10 mouse cellular contexts compared by ENCODE assay signal in genomic region chr7:25367632-25368293, GRCm38 (mm10). TPM values are rescaled to one million over a fixed set of nuclear protein-coding genes. Genes with fewer than 3 reads are reported as not detected.
DNase-seq lines count a peak whose midpoint lies in the region; ATAC-seq and TF ChIP-seq lines count a peak whose summit lies in the region.
"Had no signal": no experiment of that assay in that cellular context is flagged by ENCODE, and none has a peak within 500 bp of the region (broad histone marks: within the 10 kb centered on the region; RNA-seq: fewer than 3 reads in every experiment).

No protein-coding gene starts in this region.

- H3K4me2 ChIP-seq in heart, embryonic 13.5 days, result peak overlapping the region; percentile 49
- peak overlapping the region; percentile 17; the same call in 1 of the 2 replicates for H3K4me2 ChIP-seq in neural tube, embryonic 15.5 days

- peaks cover 20% of the 10 kb centered on the region for H3K36me3 ChIP-seq in heart, embryonic 13.5 days
- H3K36me3 ChIP-seq in neural tube, embryonic 15.5 days, result peaks cover 18% of the 10 kb centered on the region

- peaks cover 63% of the 10 kb centered on the region for H3K27me3 ChIP-seq in heart, embryonic 13.5 days (replicated peaks)
- H3K27me3 ChIP-seq in neural tube, embryonic 15.5 days (replicated peaks), result peaks cover 33% of the 10 kb centered on the region

- 6% methylated on average over 33 of the region's 33 CpGs for WGBS in bone marrow, adult 2 months
- WGBS in heart, embryonic 13.5 days, result 3% methylated on average over 33 of the region's 33 CpGs
- 3% methylated on average over 32 of the region's 33 CpGs for WGBS in neural tube, embryonic 15.5 days

- H3K27ac ChIP-seq in gastrocnemius, adult 2 months, result no peak overlapping the region
- H3K27ac ChIP-seq in bone marrow, adult 2 months (ENCODE audit: control insufficient read depth, insufficient read depth, low read depth, low read length, poor library complexity), result no peak overlapping the region
- no peak overlapping the region for H3K27ac ChIP-seq in heart, embryonic 13.5 days (replicated peaks)
- H3K27ac ChIP-seq in neural tube, embryonic 15.5 days (replicated peaks), result no peak overlapping the region

- no peaks in the 10 kb centered on the region; the same call in 1 of the 2 replicates for H3K4me1 ChIP-seq in bone marrow, adult 2 months (ENCODE audit: control insufficient read depth, insufficient read depth, low read length)
- peaks cover 9% of the 10 kb centered on the region; the same call in 1 of the 2 replicates for H3K4me1 ChIP-seq in heart, embryonic 13.5 days
- peaks cover 33% of the 10 kb centered on the region for H3K4me1 ChIP-seq in neural tube, embryonic 15.5 days

- no peaks in the 10 kb centered on the region for H3K9me3 ChIP-seq in heart, embryonic 13.5 days
- H3K9me3 ChIP-seq in neural tube, embryonic 15.5 days (replicated peaks), result no peaks in the 10 kb centered on the region

- no peak for DNase-seq in gastrocnemius, adult 2 months
- no peak for DNase-seq in gastrocnemius, postnatal 36 days
- DNase-seq in kidney, postnatal 4 days, result peak; percentile 69 to 76
- DNase-seq in MN1 (ENCODE audit: low spot score), result no peak

- no peak for TF ChIP-seq POLR2A in bone marrow, adult 2 months (IDR thresholded peaks at IDR 0.05; ENCODE audit: borderline replicate concordance, control insufficient read depth, low read depth, low read length)

- H3K4me3 ChIP-seq in gastrocnemius, adult 2 months, result peak overlapping the region; percentile 46
- no peak overlapping the region for H3K4me3 ChIP-seq in bone marrow, adult 2 months (replicated peaks; ENCODE audit: control insufficient read depth, low read depth, low read length)
- H3K4me3 ChIP-seq in heart, embryonic 13.5 days, result peak overlapping the region; percentile 24
- no peak overlapping the region for H3K4me3 ChIP-seq in neural tube, embryonic 15.5 days (replicated peaks)

- intact Hi-C loops in gastrocnemius, adult 2 months (cut with DNase I), result loop anchor here (5.0 kb wide), 1 partner anchor 35 kb away; no protein-coding TSS in a partner anchor
- intact Hi-C loops in gastrocnemius, postnatal 36 days (cut with DNase I), result no loop called here

- peak; percentile 63 for TF ChIP-seq CTCF in gastrocnemius, adult 2 months (IDR thresholded peaks at IDR 0.05)
- TF ChIP-seq CTCF in bone marrow, adult 2 months (IDR thresholded peaks at IDR 0.05; ENCODE audit: control insufficient read depth, insufficient read depth, low read length), result peak; percentile 46

- H3K9ac ChIP-seq in heart, embryonic 13.5 days, result peak overlapping the region; percentile 33
- no peak overlapping the region for H3K9ac ChIP-seq in neural tube, embryonic 15.5 days (replicated peaks)

- no peak for ATAC-seq in heart, embryonic 13.5 days (ENCODE audit: extremely low read depth, insufficient number of reproducible peaks, low FRiP score, low TSS enrichment)
- ATAC-seq in neural tube, embryonic 15.5 days (ENCODE audit: low FRiP score), result no peak
- no peak for ATAC-seq in erythroblast, adult 5-6 weeks (replicated peaks; ENCODE audit: low FRiP score, poor library complexity, severe bottlenecking)

RNA-seq across cellular contexts. Expression of gene Cnfn, which starts 1.8 kb away (rescaled TPM):
- total RNA-seq in gastrocnemius, adult 2 months (2021), result not detected
- not detected for total RNA-seq in gastrocnemius, postnatal 36 days (2021)
- polyA plus RNA-seq in bone marrow, adult 2 months (2011; ENCODE audit: insufficient read depth, insufficient read length, low replicate concordance, missing spikeins), result not detected in 2 replicates
- not detected in 2 replicates for polyA plus RNA-seq in heart, embryonic 13.5 days (2015; fragmentation: Nextera tagmentation; extraction: Ambion mirVana)
- 0.54 and 2.3 TPM in 2 replicates for polyA plus RNA-seq in neural tube, embryonic 15.5 days (2015; fragmentation: Nextera tagmentation; extraction: Ambion mirVana)
- total RNA-seq in erythroblast, adult 5-6 weeks (2015; ENCODE audit: low replicate concordance), result not detected in 2 replicates
- total RNA-seq in erythroblast, adult 5-6 weeks (2017; ENCODE audit: low replicate concordance), result not detected in 2 replicates
- total RNA-seq: MEL had no signal
- polyA plus RNA-seq: liver, embryonic 16.5 days had no signal

RNA-seq across cellular contexts. Expression of gene Lipe, which starts 30.7 kb away (rescaled TPM):
- 10 to 100 TPM; 13.4 to 17.9 TPM for total RNA-seq in gastrocnemius, adult 2 months (2021)
- total RNA-seq in gastrocnemius, postnatal 36 days (2021), result 10 to 100 TPM; 18.6 to 20.6 TPM
- 195 and 311 TPM in 2 replicates for polyA plus RNA-seq in bone marrow, adult 2 months (2011; ENCODE audit: insufficient read depth, insufficient read length, low replicate concordance, missing spikeins)
- 5.7 and 6.9 TPM in 2 replicates for polyA plus RNA-seq in heart, embryonic 13.5 days (2015; fragmentation: Nextera tagmentation; extraction: Ambion mirVana)
- polyA plus RNA-seq in neural tube, embryonic 15.5 days (2015; fragmentation: Nextera tagmentation; extraction: Ambion mirVana), result 12.1 and 12.5 TPM in 2 replicates
- 2.5 and 11.3 TPM in 2 replicates for total RNA-seq in erythroblast, adult 5-6 weeks (2015; ENCODE audit: low replicate concordance)
- total RNA-seq in erythroblast, adult 5-6 weeks (2017; ENCODE audit: low replicate concordance), result 4.5 and 6.7 TPM in 2 replicates

RNA-seq across cellular contexts. Expression of gene Cxcl17, which starts 44.9 kb away (rescaled TPM):
- total RNA-seq in gastrocnemius, adult 2 months (2021), result not detected
- not detected for total RNA-seq in gastrocnemius, postnatal 36 days (2021)
- not detected in 2 replicates for polyA plus RNA-seq in bone marrow, adult 2 months (2011; ENCODE audit: insufficient read depth, insufficient read length, low replicate concordance, missing spikeins)
- 0.27 and 0.40 TPM in 2 replicates for polyA plus RNA-seq in heart, embryonic 13.5 days (2015; fragmentation: Nextera tagmentation; extraction: Ambion mirVana)
- polyA plus RNA-seq in neural tube, embryonic 15.5 days (2015; fragmentation: Nextera tagmentation; extraction: Ambion mirVana), result 1.3 and 1.6 TPM in 2 replicates
- total RNA-seq in erythroblast, adult 5-6 weeks (2015; ENCODE audit: low replicate concordance), result not detected in 2 replicates
- not detected in 2 replicates for total RNA-seq in erythroblast, adult 5-6 weeks (2017; ENCODE audit: low replicate concordance)
- total RNA-seq: MEL had no signal

RNA-seq across cellular contexts. Expression of gene Megf8, which starts 50.8 kb away (rescaled TPM):
- 10 to 100 TPM; 16.9 to 19.6 TPM for total RNA-seq in gastrocnemius, adult 2 months (2021)
- 10 to 100 TPM; 16.3 to 16.6 TPM for total RNA-seq in gastrocnemius, postnatal 36 days (2021)
- polyA plus RNA-seq in bone marrow, adult 2 months (2011; ENCODE audit: insufficient read depth, insufficient read length, low replicate concordance, missing spikeins), result 3.0 and 5.7 TPM in 2 replicates
- polyA plus RNA-seq in heart, embryonic 13.5 days (2015; fragmentation: Nextera tagmentation; extraction: Ambion mirVana), result 7.0 and 7.5 TPM in 2 replicates
- polyA plus RNA-seq in neural tube, embryonic 15.5 days (2015; fragmentation: Nextera tagmentation; extraction: Ambion mirVana), result 19.3 and 22.7 TPM in 2 replicates
- 0.19 and 0.42 TPM in 2 replicates for total RNA-seq in erythroblast, adult 5-6 weeks (2015; ENCODE audit: low replicate concordance)
- 0.14 TPM in 1 of 2 replicates, not detected in the other for total RNA-seq in erythroblast, adult 5-6 weeks (2017; ENCODE audit: low replicate concordance)

Comparison
In these comparisons a context has a peak if more than half of its experiments do, and no peak if none do; other contexts are left out.
1. DNase-seq: peak in kidney, postnatal 4 days (2 of 2); none in gastrocnemius, adult 2 months (single experiment), gastrocnemius, postnatal 36 days (0 of 2) and MN1 (single experiment).
2. H3K4me3 ChIP-seq: peak in gastrocnemius, adult 2 months (single experiment) and heart, embryonic 13.5 days (single experiment); none in bone marrow, adult 2 months (single experiment) and neural tube, embryonic 15.5 days (single experiment).